Mouse (Mus musculus) heart, postnatal 0 days (tissue): Measurements from ENCODE around the gene 4430402I18Rik. TPM values are rescaled to one million over a fixed set of nuclear protein-coding genes. Genes with fewer than 3 reads are reported as not detected.

Experiments
- ATAC-seq: fragments of 200-750 bp; cut with Nextera tagmentation; 2 replicates; pipeline ENCODE4 v1.8.0; 2017; ENCODE audit warnings: low read depth, moderate number of reproducible peaks, moderate library complexity; ENCODE audit not compliant: insufficient read depth
- DNase-seq: peaks from one replicate; pipeline ENCODE4 v3.0.0-alpha.2; 2016; ENCODE audit warnings: low spot score
- H3K27ac ChIP-seq: fragments of 300-500 bp; sonication (generic); 2 replicates; pipeline ENCODE4 v1.5.1; 2014; ENCODE audit warnings: low read depth, mild to moderate bottlenecking
- H3K27me3 ChIP-seq: fragments of 300-500 bp; sonication (generic); 2 replicates; pipeline ENCODE4 v1.6.1; 2014; ENCODE audit warnings: low read length, mixed read lengths; ENCODE audit not compliant: control insufficient read depth, insufficient read depth
- H3K36me3 ChIP-seq: fragments of 300-500 bp; sonication (generic); replicated peaks from 2 replicates; pipeline ENCODE4 v1.6.1; 2014; ENCODE audit warnings: low read length, mixed read lengths; ENCODE audit not compliant: control insufficient read depth, insufficient read depth
- H3K4me1 ChIP-seq: fragments of 300-500 bp; sonication (generic); 2 replicates; pipeline ENCODE4 v1.6.1; 2014; ENCODE audit warnings: antibody characterized with exemption; ENCODE audit not compliant: control insufficient read depth, insufficient read depth
- H3K4me2 ChIP-seq: fragments of 300-500 bp; sonication (generic); 2 replicates; pipeline ENCODE4 v1.6.1; 2014; ENCODE audit warnings: low read depth, mild to moderate bottlenecking, low read length, moderate library complexity
- H3K4me3 ChIP-seq: fragments of 300-500 bp; sonication (generic); 2 replicates; pipeline ENCODE4 v1.5.1; 2014; ENCODE audit warnings: low read depth, low read length
- H3K9ac ChIP-seq: fragments of 300-500 bp; sonication (generic); replicated peaks from 2 replicates; pipeline ENCODE4 v1.6.1; 2014; ENCODE audit warnings: low read depth, low read length, mixed read lengths
- H3K9me3 ChIP-seq: fragments of 300-500 bp; sonication (generic); replicated peaks from 2 replicates; pipeline ENCODE4 v1.6.1; 2016; ENCODE audit warnings: low read length; ENCODE audit not compliant: control insufficient read depth
- CTCF ChIP-seq: IDR thresholded peaks from 2 replicates; pipeline ENCODE4 v1.5.1; 2016; ENCODE audit warnings: antibody characterized with exemption, control low read depth, low read depth
- EP300 ChIP-seq: IDR thresholded peaks from 2 replicates; pipeline ENCODE4 v1.6.1; 2016; ENCODE audit warnings: antibody characterized with exemption, low read depth
- WGBS: fragments of 180-500 bp; shearing (Covaris S2); extraction: QIAGEN DNeasy Blood & Tissue Kit; methylation state at CpG from one replicate; pipeline ENCODE4 v1.1.7; 2014; 5-methylcytosine and 5-hydroxymethylcytosine counted together
- polyA plus RNA-seq: library from polyadenylated mRNA; unstranded; fragments of >200 nt; fragmentation: Nextera tagmentation; extraction: Ambion mirVana; gene quantifications from 2 replicates; pipeline ENCODE4 v1.2.1, GENCODE M21; 2015
- total RNA-seq: library from RNA; depleted of rRNA; stranded (reverse); fragments of >200 nt; gene quantifications from 2 replicates; pipeline ENCODE4 v1.2.3, GENCODE M21; 2014; ENCODE audit warnings: low replicate concordance

Gene 4430402I18Rik
- total and polyA plus RNA-seq, 2 experiments from 2014 or later = 3.1 to 28.4 TPM

DNA sequence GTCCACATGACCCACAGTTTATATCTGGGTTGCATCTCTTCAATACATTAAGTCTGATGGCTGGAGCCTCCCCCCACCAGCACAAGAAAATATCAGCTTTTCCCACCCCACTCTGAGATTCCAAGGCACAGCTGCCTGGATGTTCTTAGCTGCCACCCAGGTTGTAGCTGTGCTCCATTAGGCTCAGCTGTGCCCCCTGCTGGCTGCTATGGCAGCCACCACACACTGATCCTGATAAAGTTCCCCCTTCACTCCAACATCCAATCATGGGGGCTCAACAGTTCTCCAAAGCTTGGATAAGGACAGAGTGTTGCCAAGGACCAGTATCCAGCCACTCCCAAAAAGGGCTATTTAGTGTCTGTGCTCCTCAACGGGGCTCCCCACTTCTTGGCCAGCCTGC, 84.5 kb downstream of the 4430402I18Rik start:
- H3K36me3 ChIP-seq = no peaks in the 10 kb centered on the region
- 50% methylated on average over 1 of the region's 1 CpGs for WGBS
- H3K4me3 ChIP-seq = no peak overlapping the region
- H3K4me2 ChIP-seq = no peak overlapping the region
- H3K9ac ChIP-seq = no peak overlapping the region
- H3K4me1 ChIP-seq = no peaks in the 10 kb centered on the region
- no peak overlapping the region for H3K27ac ChIP-seq
- peak; percentile 8 for DNase-seq
- TF ChIP-seq EP300 (no peak), CTCF (peak; percentile 60)
- no peak for ATAC-seq
- H3K27me3 ChIP-seq = no peaks in the 10 kb centered on the region
- no peaks in the 10 kb centered on the region for H3K9me3 ChIP-seq

DNA sequence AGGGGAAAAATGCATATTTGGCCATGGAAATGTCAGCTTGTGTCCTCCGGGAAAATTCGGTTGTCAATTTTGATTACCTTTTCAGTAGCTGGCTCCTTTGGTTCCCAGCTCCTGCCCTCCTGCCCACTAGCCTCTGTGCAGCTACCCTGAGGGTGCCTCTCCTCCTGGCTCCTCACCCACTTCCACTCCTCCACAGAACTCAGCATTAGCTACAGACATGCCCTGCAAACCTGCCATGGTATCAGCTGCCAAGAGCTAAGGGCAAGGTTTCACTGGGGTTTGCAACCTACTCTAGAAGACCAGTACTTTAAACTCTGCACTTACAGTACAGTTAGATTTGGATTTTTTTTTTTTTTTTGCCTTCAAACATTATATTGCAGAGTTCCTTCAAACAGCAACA, 88.1 kb downstream of the 4430402I18Rik start:
- Histone ChIP-seq H3K27ac (no peak overlapping the region), H3K9ac (no peak overlapping the region), H3K4me3 (no peak overlapping the region), H3K4me2 (no peak overlapping the region), H3K4me1 (no peaks in the 10 kb centered on the region), H3K9me3 (no peaks in the 10 kb centered on the region), H3K27me3 (no peaks in the 10 kb centered on the region), H3K36me3 (no peaks in the 10 kb centered on the region)
- TF ChIP-seq CTCF = no peak
- no peak for TF ChIP-seq EP300
- WGBS = 82% methylated on average over 2 of the region's 2 CpGs
- ATAC-seq (no peak), DNase-seq (no peak)

DNA sequence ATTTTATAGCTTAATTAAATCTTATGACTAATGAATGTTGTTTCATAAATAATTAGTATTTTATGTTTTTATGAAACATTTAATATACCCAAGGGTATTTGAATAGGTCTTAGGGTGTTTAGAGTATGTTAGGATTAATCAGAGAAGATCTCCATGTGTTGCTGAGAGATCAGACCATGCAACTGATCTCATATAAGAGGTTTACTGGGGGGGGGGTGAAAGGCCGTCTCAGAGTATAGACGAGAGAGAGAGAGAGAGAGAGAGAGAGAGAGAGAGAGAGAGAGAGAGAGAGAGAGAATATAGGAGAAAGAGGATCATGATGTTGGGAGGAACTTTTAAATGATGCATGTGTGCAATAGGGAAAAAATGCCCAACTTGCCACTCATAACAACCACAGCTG, 97.2 kb downstream of the 4430402I18Rik start:
- Histone ChIP-seq H3K27me3 (no peaks in the 10 kb centered on the region), H3K4me1 (no peaks in the 10 kb centered on the region), H3K36me3 (no peaks in the 10 kb centered on the region), H3K27ac (no peak overlapping the region), H3K9me3 (no peaks in the 10 kb centered on the region), H3K4me3 (no peak overlapping the region), H3K4me2 (no peak overlapping the region), H3K9ac (no peak overlapping the region)
- ATAC-seq (no peak), DNase-seq (no peak)
- TF ChIP-seq CTCF (no peak), EP300 (no peak)
- WGBS = 70% methylated on average over 2 of the region's 2 CpGs

DNA sequence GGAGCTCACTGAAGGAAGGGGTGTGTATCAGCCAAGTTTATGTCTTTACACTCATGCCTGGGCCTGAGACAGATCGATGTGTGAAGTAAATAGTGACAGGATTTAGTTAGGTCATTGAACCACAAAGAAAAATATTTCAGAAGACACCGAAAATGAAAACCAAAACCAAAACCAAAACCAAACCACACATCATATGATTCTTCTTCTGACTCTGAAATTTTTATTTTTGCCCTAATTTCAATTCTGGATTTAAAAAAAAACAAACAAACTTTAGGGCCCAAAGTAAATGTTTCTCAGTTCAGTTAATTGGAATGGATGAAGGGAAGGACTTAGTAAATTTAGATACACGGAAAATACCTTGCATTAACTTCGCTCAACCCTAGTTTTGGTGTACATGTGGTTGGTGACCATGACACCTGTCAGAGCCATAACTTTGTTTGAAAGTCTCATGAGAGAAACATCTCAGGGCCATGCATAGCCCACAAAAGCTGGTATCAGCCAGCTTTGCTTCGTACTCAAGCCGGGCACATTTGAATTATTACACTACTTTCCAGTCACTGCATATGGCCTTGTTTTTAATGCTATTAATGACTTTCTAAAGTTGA, 98.2 kb downstream of the 4430402I18Rik start:
- no peak overlapping the region for H3K9ac ChIP-seq
- ATAC-seq (no peak), DNase-seq (no peak)
- H3K36me3 ChIP-seq = no peaks in the 10 kb centered on the region
- no peak overlapping the region for H3K27ac ChIP-seq
- no peak overlapping the region for H3K4me2 ChIP-seq
- no peak overlapping the region for H3K4me3 ChIP-seq
- H3K27me3 ChIP-seq = no peaks in the 10 kb centered on the region
- TF ChIP-seq EP300 (no peak), CTCF (no peak)
- H3K4me1 ChIP-seq = no peaks in the 10 kb centered on the region
- WGBS = 82% methylated on average over 6 of the region's 6 CpGs
- H3K9me3 ChIP-seq = no peaks in the 10 kb centered on the region

DNA sequence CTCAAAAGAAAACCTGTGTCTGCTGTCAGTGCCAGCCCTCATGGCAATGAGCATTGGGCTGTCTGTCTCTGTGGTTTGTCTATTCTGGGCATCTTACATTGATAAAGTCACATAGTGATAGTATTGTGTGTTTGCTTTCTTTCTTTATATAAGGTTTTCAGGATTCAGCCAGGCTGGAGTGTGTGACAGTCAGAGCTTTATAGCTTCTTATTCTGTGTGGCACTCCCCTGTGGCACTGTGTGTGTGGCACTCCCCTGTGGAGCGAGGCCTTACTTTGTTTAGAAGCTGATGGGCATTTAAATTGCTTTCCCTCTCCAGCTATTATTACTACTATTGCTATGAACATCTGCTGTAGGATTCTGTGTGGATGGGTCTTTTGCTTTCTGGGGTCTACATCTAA, 102.1 kb downstream of the 4430402I18Rik start:
- ATAC-seq (no peak), DNase-seq (no peak)
- WGBS = 96% methylated on average over 1 of the region's 1 CpGs
- Histone ChIP-seq H3K36me3 (no peaks in the 10 kb centered on the region), H3K4me3 (no peak overlapping the region), H3K9me3 (no peaks in the 10 kb centered on the region), H3K27me3 (no peaks in the 10 kb centered on the region), H3K9ac (no peak overlapping the region), H3K27ac (no peak overlapping the region), H3K4me1 (no peaks in the 10 kb centered on the region), H3K4me2 (no peak overlapping the region)
- TF ChIP-seq EP300 (no peak), CTCF (no peak)

DNA sequence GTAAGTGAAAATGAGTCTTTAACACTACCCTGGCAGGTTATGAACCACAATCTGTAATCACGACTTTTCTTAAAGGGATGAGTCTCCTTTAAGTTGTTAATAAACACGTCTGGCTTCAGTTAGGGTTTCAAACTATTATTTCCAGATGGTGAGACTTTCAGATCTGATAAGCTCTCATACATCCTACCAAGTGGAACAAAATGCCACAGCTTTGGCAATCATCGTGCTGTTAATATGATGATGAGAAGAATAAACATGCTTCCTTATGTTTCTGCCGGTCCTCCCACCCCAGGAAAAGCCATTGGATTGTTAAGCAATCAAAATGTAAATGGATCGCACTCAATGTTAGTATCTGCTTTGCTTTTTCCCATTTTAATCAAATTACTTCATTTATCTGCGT, 102.6 kb downstream of the 4430402I18Rik start:
- ATAC-seq = no peak
- Histone ChIP-seq H3K9me3 (no peaks in the 10 kb centered on the region), H3K4me1 (no peaks in the 10 kb centered on the region), H3K27me3 (no peaks in the 10 kb centered on the region), H3K4me2 (no peak overlapping the region), H3K27ac (no peak overlapping the region), H3K36me3 (no peaks in the 10 kb centered on the region), H3K9ac (no peak overlapping the region), H3K4me3 (no peak overlapping the region)
- TF ChIP-seq CTCF (no peak), EP300 (no peak)
- no peak for DNase-seq
- 79% methylated on average over 6 of the region's 6 CpGs for WGBS
